Mouse (Mus musculus): ENCODE results near the gene Slc2a10.

- TF ChIP-seq GATA1 (IDR thresholded peaks at IDR 0.05; ENCODE audit: borderline replicate concordance, low read length) (no peak), FLI1 (IDR thresholded peaks at IDR 0.05; ENCODE audit: low read length) (no peak)
These were observed 64.2 kb downstream of the Slc2a10 start for GRCm38 (mm10) chr2:165567820-165568219.

Data from megakaryocyte, embryonic 14.5 days (primary cell).